Mouse (Mus musculus): ENCODE measurements at regions not wholly inside any gene's neighbourhood (a gene's known extent, or its start where the extent isn't known, plus 50 kb on each side); places are given as distances from the start of the nearest gene placed in this dataset.

- no peak for TF ChIP-seq CTCF (IDR thresholded peaks at IDR 0.05; ENCODE audit: borderline replicate concordance, extremely low read depth, insufficient read depth, insufficient read length)
- no peak for TF ChIP-seq POLR2A (IDR thresholded peaks at IDR 0.05; ENCODE audit: borderline replicate concordance, extremely low read depth, insufficient read depth, insufficient read length, poor library complexity, severe bottlenecking)
- DNase-seq (ENCODE audit: low read depth), result no peak
Measured at GRCm38 (mm10) chr3:52754401-52754800, 262.6 kb downstream of the Cog6 start.

- DNase-seq (ENCODE audit: low read depth), result no peak
- TF ChIP-seq CTCF (IDR thresholded peaks at IDR 0.05; ENCODE audit: borderline replicate concordance, extremely low read depth, insufficient read depth, insufficient read length) (no peak), POLR2A (IDR thresholded peaks at IDR 0.05; ENCODE audit: borderline replicate concordance, extremely low read depth, insufficient read depth, insufficient read length, poor library complexity, severe bottlenecking) (no peak)
Measured at GRCm38 (mm10) chr3:52746917-52747316, 270.1 kb downstream of the Cog6 start.

GRCm38 (mm10) chr3:52744334-52744733 lies 272.7 kb downstream of the Cog6 start:
- peak; percentile 87 for DNase-seq (ENCODE audit: low read depth)
- TF ChIP-seq CTCF (IDR thresholded peaks at IDR 0.05; ENCODE audit: borderline replicate concordance, extremely low read depth, insufficient read depth, insufficient read length) (no peak), POLR2A (IDR thresholded peaks at IDR 0.05; ENCODE audit: borderline replicate concordance, extremely low read depth, insufficient read depth, insufficient read length, poor library complexity, severe bottlenecking) (no peak)

GRCm38 (mm10) chr3:52740466-52741026 lies 276.5 kb downstream of the Cog6 start:
- TF ChIP-seq CTCF (IDR thresholded peaks at IDR 0.05; ENCODE audit: borderline replicate concordance, extremely low read depth, insufficient read depth, insufficient read length) (no peak), POLR2A (IDR thresholded peaks at IDR 0.05; ENCODE audit: borderline replicate concordance, extremely low read depth, insufficient read depth, insufficient read length, poor library complexity, severe bottlenecking) (no peak)
- DNase-seq (ENCODE audit: low read depth), result peak; percentile 87

- TF ChIP-seq POLR2A (IDR thresholded peaks at IDR 0.05; ENCODE audit: borderline replicate concordance, extremely low read depth, insufficient read depth, insufficient read length, poor library complexity, severe bottlenecking), result no peak
- TF ChIP-seq CTCF (IDR thresholded peaks at IDR 0.05; ENCODE audit: borderline replicate concordance, extremely low read depth, insufficient read depth, insufficient read length), result no peak
Measured at GRCm38 (mm10) chr3:52739526-52739925, 277.5 kb downstream of the Cog6 start.

GRCm38 (mm10) chr3:52738386-52738785 lies 278.7 kb downstream of the Cog6 start:
- TF ChIP-seq CTCF (IDR thresholded peaks at IDR 0.05; ENCODE audit: borderline replicate concordance, extremely low read depth, insufficient read depth, insufficient read length) (no peak), POLR2A (IDR thresholded peaks at IDR 0.05; ENCODE audit: borderline replicate concordance, extremely low read depth, insufficient read depth, insufficient read length, poor library complexity, severe bottlenecking) (no peak)
- DNase-seq (ENCODE audit: low read depth), result peak; percentile 62

More at GRCm38 (mm10) chr3:52739526-52739925, 277.5 kb downstream of the Cog6 start:
- no peak for DNase-seq (ENCODE audit: low read depth)

GRCm38 (mm10) chr3:52735939-52736338 lies 281.1 kb downstream of the Cog6 start:
- TF ChIP-seq POLR2A (IDR thresholded peaks at IDR 0.05; ENCODE audit: borderline replicate concordance, extremely low read depth, insufficient read depth, insufficient read length, poor library complexity, severe bottlenecking) (no peak), CTCF (IDR thresholded peaks at IDR 0.05; ENCODE audit: borderline replicate concordance, extremely low read depth, insufficient read depth, insufficient read length) (no peak)
- DNase-seq (ENCODE audit: low read depth), result no peak

GRCm38 (mm10) chr3:52731941-52732340 lies 285.1 kb downstream of the Cog6 start:
- TF ChIP-seq CTCF (IDR thresholded peaks at IDR 0.05; ENCODE audit: borderline replicate concordance, extremely low read depth, insufficient read depth, insufficient read length), result no peak
- TF ChIP-seq POLR2A (IDR thresholded peaks at IDR 0.05; ENCODE audit: borderline replicate concordance, extremely low read depth, insufficient read depth, insufficient read length, poor library complexity, severe bottlenecking), result no peak
- no peak for DNase-seq (ENCODE audit: low read depth)

- no peak for DNase-seq (ENCODE audit: low read depth)
- TF ChIP-seq CTCF (IDR thresholded peaks at IDR 0.05; ENCODE audit: borderline replicate concordance, extremely low read depth, insufficient read depth, insufficient read length) (no peak), POLR2A (IDR thresholded peaks at IDR 0.05; ENCODE audit: borderline replicate concordance, extremely low read depth, insufficient read depth, insufficient read length, poor library complexity, severe bottlenecking) (no peak)
Measured at GRCm38 (mm10) chr3:52731491-52731890, 285.5 kb downstream of the Cog6 start.

- DNase-seq (ENCODE audit: low read depth), result no peak
- TF ChIP-seq POLR2A (IDR thresholded peaks at IDR 0.05; ENCODE audit: borderline replicate concordance, extremely low read depth, insufficient read depth, insufficient read length, poor library complexity, severe bottlenecking) (no peak), CTCF (IDR thresholded peaks at IDR 0.05; ENCODE audit: borderline replicate concordance, extremely low read depth, insufficient read depth, insufficient read length) (no peak)
Measured at GRCm38 (mm10) chr3:52729731-52730130, 287.3 kb downstream of the Cog6 start.

GRCm38 (mm10) chr3:52728860-52729259 lies 288.2 kb downstream of the Cog6 start:
- no peak for DNase-seq (ENCODE audit: low read depth)
- TF ChIP-seq POLR2A (IDR thresholded peaks at IDR 0.05; ENCODE audit: borderline replicate concordance, extremely low read depth, insufficient read depth, insufficient read length, poor library complexity, severe bottlenecking) (no peak), CTCF (IDR thresholded peaks at IDR 0.05; ENCODE audit: borderline replicate concordance, extremely low read depth, insufficient read depth, insufficient read length) (no peak)

- DNase-seq (ENCODE audit: low read depth), result no peak
- TF ChIP-seq POLR2A (IDR thresholded peaks at IDR 0.05; ENCODE audit: borderline replicate concordance, extremely low read depth, insufficient read depth, insufficient read length, poor library complexity, severe bottlenecking), result no peak
Measured at GRCm38 (mm10) chr3:52728426-52728825, 288.6 kb downstream of the Cog6 start.
